12 mouse cellular contexts compared by ENCODE assay signal in genomic region chrX:167323742-167324141, GRCm38 (mm10). TPM values are rescaled to one million over a fixed set of nuclear protein-coding genes. Genes with fewer than 3 reads are reported as not detected.
"Had no signal": no experiment of that assay in that cellular context is flagged by ENCODE, and none has a peak within 500 bp of the region (broad histone marks: within the 10 kb centered on the region; RNA-seq: fewer than 3 reads in every experiment).

No protein-coding gene starts in this region.

- H3K9me3 ChIP-seq: limb, embryonic 10.5 days; liver, embryonic 12.5 days; lung, embryonic 15.5 days; midbrain, embryonic 12.5 days; neural tube, embryonic 13.5 days had no signal

- H3K4me2 ChIP-seq: liver, embryonic 12.5 days; lung, embryonic 15.5 days; midbrain, embryonic 12.5 days; neural tube, embryonic 13.5 days had no signal

- H3K4me3 ChIP-seq: left cerebral cortex, adult 2 months; limb, embryonic 10.5 days; liver, embryonic 12.5 days; lung, embryonic 15.5 days; midbrain, embryonic 12.5 days; neural tube, embryonic 13.5 days had no signal

- H3K36me3 ChIP-seq: limb, embryonic 10.5 days; liver, embryonic 12.5 days; lung, embryonic 15.5 days; midbrain, embryonic 12.5 days; neural tube, embryonic 13.5 days had no signal

- DNase-seq: kidney, adult 11 months; kidney, postnatal 10 days; kidney, postnatal 4 days; lung, postnatal 14 days; right cerebral cortex, postnatal 14 days had no signal

- H3K4me1 ChIP-seq: limb, embryonic 10.5 days; liver, embryonic 12.5 days; lung, embryonic 15.5 days; neural tube, embryonic 13.5 days had no signal

- H3K9ac ChIP-seq: liver, embryonic 12.5 days; lung, embryonic 15.5 days; midbrain, embryonic 12.5 days; neural tube, embryonic 13.5 days had no signal

- H3K27ac ChIP-seq: left cerebral cortex, adult 2 months; limb, embryonic 10.5 days; liver, embryonic 12.5 days; lung, embryonic 15.5 days; midbrain, embryonic 12.5 days; neural tube, embryonic 13.5 days had no signal

- ATAC-seq: liver, embryonic 12.5 days; midbrain, embryonic 16.5 days had no signal

RNA-seq across cellular contexts. Expression of gene Tlr8, which starts 59.6 kb away (rescaled TPM):
- polyA plus RNA-seq: limb, embryonic 10.5 days; midbrain, embryonic 16.5 days had no signal
